8 mouse cellular contexts compared by ENCODE assay signal in genomic region chr9:4308628-4309350, GRCm38 (mm10). TPM values are rescaled to one million over a fixed set of nuclear protein-coding genes. Genes with fewer than 3 reads are reported as not detected.
DNase-seq lines count a peak whose midpoint lies in the region; ATAC-seq and TF ChIP-seq lines count a peak whose summit lies in the region.

No protein-coding gene starts in this region.

- H3K36me3 ChIP-seq in heart, embryonic 13.5 days: no peaks in the 10 kb centered on the region
- no peaks in the 10 kb centered on the region for H3K36me3 ChIP-seq in lung, postnatal 0 days (ENCODE audit: insufficient read depth, low read length)

- WGBS in heart, embryonic 13.5 days: under 1% methylated on average over 36 of the region's 36 CpGs
- under 1% methylated on average over 36 of the region's 36 CpGs for WGBS in lung, postnatal 0 days

- TF ChIP-seq CTCF in lung, postnatal 0 days (IDR thresholded peaks at IDR 0.05): no peak

- H3K27me3 ChIP-seq in heart, embryonic 13.5 days (replicated peaks): no peaks in the 10 kb centered on the region
- H3K27me3 ChIP-seq in lung, postnatal 0 days (replicated peaks; ENCODE audit: insufficient read depth, low read length): no peaks in the 10 kb centered on the region

- TF ChIP-seq EP300 in lung, postnatal 0 days (IDR thresholded peaks at IDR 0.05): no peak

- peak overlapping the region; percentile 95 for H3K27ac ChIP-seq in heart, embryonic 13.5 days (replicated peaks)
- peak overlapping the region; percentile 76 for H3K27ac ChIP-seq in lung, postnatal 0 days (ENCODE audit: low read length)

- no peaks in the 10 kb centered on the region for H3K9me3 ChIP-seq in heart, embryonic 13.5 days
- no peaks in the 10 kb centered on the region for H3K9me3 ChIP-seq in lung, postnatal 0 days (ENCODE audit: low read length)

- peak overlapping the region; percentile 87 for H3K9ac ChIP-seq in heart, embryonic 13.5 days
- H3K9ac ChIP-seq in lung, postnatal 0 days (replicated peaks; ENCODE audit: low read depth): peak overlapping the region; percentile 60

- intact Hi-C loops in heart, postnatal 25 days (cut with DNase I): loop anchor here (5.0 kb wide), 1 partner anchor 971 kb away; the partner anchor contains the start of gene Alkbh8

- peak overlapping the region; percentile 79 for H3K4me3 ChIP-seq in heart, embryonic 13.5 days
- peak overlapping the region; percentile 64 for H3K4me3 ChIP-seq in lung, postnatal 0 days (ENCODE audit: low read depth, low read length)

- ATAC-seq in heart, embryonic 13.5 days (ENCODE audit: extremely low read depth, insufficient number of reproducible peaks, low FRiP score, low TSS enrichment): peak; percentile 27; the same call in 1 of the 2 replicates
- peak; percentile 50 for ATAC-seq in lung, postnatal 0 days

- no peak for DNase-seq in heart, postnatal 25 days (ENCODE audit: low spot score)
- peak; percentile 22 for DNase-seq in MN1 (ENCODE audit: low spot score)
- DNase-seq in forelimb bud, embryonic 11.5 days (ENCODE audit: low read depth, low spot score): peak; percentile 10
- DNase-seq in lung, postnatal 0 days (ENCODE audit: low spot score): peak; percentile 39
- no peak for DNase-seq in layer of hippocampus, adult 11-12 months (ENCODE audit: low spot score)
- no peak for DNase-seq in right cerebral cortex, postnatal 25 days
- DNase-seq in left cerebral cortex, adult 11 months (ENCODE audit: low spot score): no peak

- peaks cover 33% of the 10 kb centered on the region for H3K4me1 ChIP-seq in heart, embryonic 13.5 days
- peaks cover 3% of the 10 kb centered on the region; the same call in 1 of the 2 replicates for H3K4me1 ChIP-seq in lung, postnatal 0 days (ENCODE audit: insufficient read depth, low read depth, low read length)

- H3K4me2 ChIP-seq in heart, embryonic 13.5 days: peak overlapping the region; percentile 85
- peak overlapping the region; percentile 83 for H3K4me2 ChIP-seq in lung, postnatal 0 days (replicated peaks; ENCODE audit: low read depth, low read length)

RNA-seq across cellular contexts. Expression of gene Aasdhppt, which starts 0.5 kb away (rescaled TPM):
- polyA plus RNA-seq in heart, embryonic 13.5 days (2015; fragmentation: Nextera tagmentation; extraction: Ambion mirVana): 23.9 and 26.9 TPM in 2 replicates
- total RNA-seq in heart, postnatal 25 days (2021): 10 to 100 TPM; 19.5 to 19.6 TPM
- 19.7 and 22.6 TPM in 2 replicates for polyA plus RNA-seq in lung, postnatal 0 days (2015; fragmentation: Nextera tagmentation; extraction: Ambion mirVana)

RNA-seq across cellular contexts. Expression of gene Kbtbd3, which starts 0.8 kb away (rescaled TPM):
- 6.4 and 8.0 TPM in 2 replicates for polyA plus RNA-seq in heart, embryonic 13.5 days (2015; fragmentation: Nextera tagmentation; extraction: Ambion mirVana)
- total RNA-seq in heart, postnatal 25 days (2021): 1 to 10 TPM; 9.0 to 9.3 TPM
- polyA plus RNA-seq in lung, postnatal 0 days (2015; fragmentation: Nextera tagmentation; extraction: Ambion mirVana): 7.9 and 9.3 TPM in 2 replicates

Comparison
In these comparisons a context has a peak if more than half of its experiments do, and no peak if none do; other contexts are left out.
1. DNase-seq: peak in MN1 (single experiment), forelimb bud, embryonic 11.5 days (single experiment) and lung, postnatal 0 days (single experiment); none in heart, postnatal 25 days (single experiment), layer of hippocampus, adult 11-12 months (single experiment), right cerebral cortex, postnatal 25 days (single experiment) and left cerebral cortex, adult 11 months (single experiment).